Mouse (Mus musculus) B cell, adult 67 days (primary cell): Measurements from ENCODE around the gene Ddx23. TPM values are rescaled to one million over a fixed set of nuclear protein-coding genes. Genes with fewer than 3 reads are reported as not detected.

Experiments used
- total RNA-seq, 2 experiments: library from RNA; stranded (reverse); gene quantifications; 4 replicates each; pipeline ENCODE4 v1.2.4; 2023

Ddx23 gene
- 100 to 1,000 TPM; 134 to 152 TPM for total RNA-seq

DNA sequence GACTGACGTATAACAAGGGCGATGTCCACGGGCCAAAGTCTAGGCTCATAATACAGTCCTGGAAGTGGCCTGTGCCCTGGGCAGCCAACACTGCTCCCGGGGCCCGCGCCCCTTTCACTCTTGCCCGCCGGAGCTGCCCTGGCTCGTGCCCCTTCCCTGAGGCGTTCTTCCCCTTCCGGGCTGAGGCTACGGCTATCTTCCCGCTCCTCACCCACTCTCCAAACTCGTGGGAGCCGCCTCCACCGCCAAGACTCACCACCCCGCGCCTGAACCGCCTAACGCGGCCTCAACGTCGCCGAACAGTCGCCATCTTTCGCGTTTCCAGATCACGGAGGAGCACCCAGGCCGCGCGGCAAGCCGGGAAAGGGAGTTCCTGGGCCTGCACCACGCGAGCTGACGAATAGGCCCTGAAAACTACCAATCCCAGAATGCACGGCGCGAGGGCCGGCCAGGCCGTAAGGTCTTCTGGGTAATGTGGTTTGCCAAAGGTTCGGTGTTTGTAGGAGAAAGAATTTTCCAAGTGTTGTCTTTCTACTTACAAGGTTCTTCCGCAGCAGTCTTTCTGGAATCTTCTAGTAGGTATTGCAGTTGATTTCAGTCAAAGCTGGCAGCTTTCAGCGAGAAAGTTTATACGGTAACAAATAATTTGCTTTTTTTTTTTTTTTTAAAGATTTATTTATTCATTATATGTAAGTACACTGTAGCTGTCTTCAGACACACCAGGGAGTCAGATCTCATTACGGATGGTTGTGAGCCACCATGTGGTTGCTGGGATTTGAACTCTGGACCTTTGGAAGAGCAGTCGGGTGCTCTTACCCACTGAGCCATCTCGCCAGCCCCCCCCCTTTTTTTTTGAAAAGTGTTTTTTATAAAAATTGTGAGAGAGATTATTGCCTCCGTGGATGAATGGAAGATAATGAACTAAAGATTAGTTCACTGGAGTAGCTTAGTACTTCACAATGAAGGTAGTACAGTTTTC is at the start of gene Ddx23:
TSS of gene Ddx23 (minus strand) at position 328 of the 979 bp plus-strand sequence.

DNA sequence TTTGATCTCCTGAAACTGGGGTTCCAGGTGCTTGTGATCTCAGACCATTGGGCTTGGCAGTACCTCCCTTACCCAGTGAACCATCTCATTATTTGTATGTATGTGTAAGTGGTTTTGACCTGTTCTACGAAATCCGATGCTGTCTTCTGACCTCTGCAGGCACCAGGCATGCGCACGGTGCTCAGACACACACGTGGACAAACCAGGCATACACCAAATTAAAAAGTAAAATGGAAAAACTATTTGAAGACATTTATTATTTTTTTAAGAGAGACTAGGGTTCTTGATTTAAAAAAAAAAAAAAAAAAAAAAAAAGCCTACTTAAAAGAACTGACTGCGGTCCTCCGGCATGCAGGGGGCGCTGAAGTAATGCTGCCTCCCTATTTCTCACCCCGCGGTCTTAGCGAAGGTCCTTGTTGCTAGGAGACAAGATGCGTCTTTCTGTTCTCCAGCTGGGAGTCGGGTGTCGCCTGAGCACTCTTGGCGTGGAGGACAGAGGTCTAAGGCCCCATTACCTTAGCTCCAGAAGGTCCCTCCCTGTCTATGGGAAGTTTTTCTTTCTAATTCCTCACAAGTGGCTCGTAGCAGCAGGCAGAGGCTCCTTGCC is 45.2 kb upstream of the Ddx23 start, which contains the start of gene Ccdc65:
TSS of gene Ccdc65 (plus strand) at position 442 of the 607 bp plus-strand sequence.

DNA sequence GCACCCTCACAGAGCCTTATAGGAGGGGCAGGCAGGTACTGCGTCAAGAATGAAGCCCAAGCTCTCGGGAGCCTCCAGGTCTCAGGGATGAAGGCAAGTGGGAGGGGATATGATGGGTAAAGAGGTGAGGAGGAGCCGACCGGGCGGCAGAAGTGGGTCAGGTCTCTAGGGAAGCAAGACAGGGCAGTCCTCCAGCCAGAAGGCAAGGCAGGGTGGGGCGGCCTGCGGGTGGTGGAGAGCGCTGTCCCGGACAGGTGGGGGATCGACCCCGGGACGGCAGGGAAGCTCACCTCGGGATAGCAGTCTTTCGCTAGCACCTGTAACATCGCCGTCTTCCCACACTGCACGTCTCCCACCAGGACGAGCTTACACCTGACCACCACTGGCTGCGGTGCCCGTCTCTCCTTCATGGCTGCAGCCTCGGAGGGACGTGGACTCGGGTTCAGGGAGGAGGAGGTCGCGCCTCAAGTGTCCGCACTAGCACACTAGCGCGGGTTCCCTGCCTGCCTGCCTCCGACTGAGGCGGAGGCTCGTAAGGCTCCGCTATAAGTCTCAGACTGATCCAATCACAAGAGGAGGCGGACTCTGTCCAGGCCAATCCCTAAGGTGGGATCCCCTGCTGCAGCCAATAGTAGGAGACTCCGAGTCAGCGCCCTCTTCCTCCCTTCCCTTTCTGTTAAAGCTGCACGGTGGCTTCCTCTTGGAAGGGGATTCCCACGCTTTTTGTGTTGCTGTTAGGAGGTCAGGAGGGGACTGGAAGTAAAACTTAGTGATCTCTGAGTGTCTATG is 14.4 kb upstream of the Ddx23 start, which contains the start of gene Rnd1:
TSS of gene Rnd1 (minus strand) at position 522 of the 789 bp plus-strand sequence.

DNA sequence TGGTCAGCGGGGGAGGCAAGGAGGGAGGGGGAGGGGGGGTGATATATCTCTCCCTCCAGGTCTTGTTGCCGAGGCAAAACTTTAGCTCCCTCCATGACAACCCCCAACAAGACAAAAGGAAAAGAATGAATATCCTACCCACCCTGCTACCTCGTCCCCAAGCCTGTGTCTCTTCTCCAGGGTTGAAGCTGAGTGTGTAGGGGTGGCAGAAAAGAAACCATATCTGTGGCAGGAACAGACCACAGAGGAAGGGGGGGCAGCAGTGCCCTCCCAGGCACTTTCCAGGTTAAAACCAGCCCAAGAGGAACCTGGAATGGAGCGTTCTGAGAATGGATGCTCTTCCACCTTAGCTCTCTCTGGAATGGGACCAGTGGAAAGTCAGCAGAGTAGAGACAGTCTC is 32.2 kb downstream of the Ddx23 start, which contains the start of gene Cacnb3:
TSS of gene Cacnb3 (plus strand) at position 301 of the 400 bp plus-strand sequence.

DNA sequence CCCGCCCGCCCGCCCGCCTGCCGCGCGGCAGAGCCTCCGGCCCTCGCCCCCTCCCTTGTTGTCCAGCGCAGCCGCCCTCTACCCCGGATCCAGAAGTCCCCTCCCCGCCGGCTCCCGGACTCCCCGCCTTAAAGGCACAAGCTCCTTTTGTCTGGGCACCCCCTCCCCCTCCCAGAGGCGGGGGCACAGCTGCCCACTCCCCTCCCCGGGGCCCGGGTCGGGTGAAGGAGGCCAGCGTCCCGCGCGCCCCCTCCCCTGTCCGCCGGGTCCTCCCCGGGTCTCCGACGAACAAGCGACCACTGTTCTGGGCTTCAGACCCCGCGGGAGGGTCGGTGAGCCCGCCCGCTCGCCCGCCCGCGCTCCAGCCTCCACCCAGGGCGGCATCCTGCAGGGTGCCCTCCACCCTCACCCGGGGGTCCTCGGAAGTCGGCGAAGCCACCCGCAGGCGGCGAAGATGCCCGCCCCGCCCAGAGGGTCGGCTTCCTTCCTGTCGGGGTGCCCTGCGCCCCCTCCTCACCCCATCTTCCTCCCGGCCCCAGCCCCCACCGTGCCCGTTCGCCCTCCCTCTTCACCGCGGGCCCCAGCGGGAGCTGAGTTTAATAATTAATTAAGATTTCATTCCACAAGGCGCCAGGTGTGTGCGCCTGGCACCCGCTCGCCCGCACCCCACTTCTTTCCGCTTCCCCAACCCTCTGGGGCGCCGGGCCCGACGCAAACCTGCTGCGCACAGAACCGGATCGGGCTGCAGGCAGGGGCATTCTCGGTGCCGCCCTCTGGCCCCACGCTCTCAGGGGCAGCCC is 53.2 kb downstream of the Ddx23 start, which contains the start of gene Adcy6:
TSS of gene Adcy6 (minus strand) at position 746 of the 800 bp plus-strand sequence.

Other genes starting within 250 kb of the Ddx23 start
- not detected for gene Olfr282, start 231.7 kb downstream of the Ddx23 start, total RNA-seq
- not detected for gene Olfr281, start 210.3 kb downstream of the Ddx23 start, total RNA-seq
- gene OR5BS1P, start 193.0 kb downstream of the Ddx23 start, total RNA-seq: not detected
- gene Lalba, start 180.2 kb downstream of the Ddx23 start, total RNA-seq: under 1 TPM in 1 of 2 experiments, not detected in 1; 0.75 TPM
- gene Olfr279, start 170.5 kb downstream of the Ddx23 start, total RNA-seq: not detected
- gene Kansl2, start 128.6 kb downstream of the Ddx23 start, total RNA-seq: 10 to 100 TPM; 80.7 to 85.4 TPM
- 100 to 1,000 TPM; 134 to 143 TPM for gene Ccnt1, start 92.0 kb downstream of the Ddx23 start, total RNA-seq
- not detected for gene 4930415O20Rik, start 91.9 kb downstream of the Ddx23 start, total RNA-seq
- 1 to 10 TPM; 4.3 to 4.5 TPM for gene Adcy6, start 52.8 kb downstream of the Ddx23 start, total RNA-seq
- not detected for gene Cacnb3, start 32.1 kb downstream of the Ddx23 start, total RNA-seq
- gene Rnd1, start 14.6 kb upstream of the Ddx23 start, total RNA-seq: not detected
- gene Ccdc65, start 45.3 kb upstream of the Ddx23 start, total RNA-seq: not detected
- 10 to 100 TPM; 24.6 to 26.6 TPM for gene Fkbp11, start 65.3 kb upstream of the Ddx23 start, total RNA-seq
- 10 to 100 TPM; 89.5 to 91.6 TPM for gene Arf3, start 100.3 kb upstream of the Ddx23 start, total RNA-seq
- under 1 TPM; 0.83 to 0.87 TPM for gene Wnt10b, start 115.3 kb upstream of the Ddx23 start, total RNA-seq
- not detected for gene Wnt1, start 127.0 kb upstream of the Ddx23 start, total RNA-seq
- gene Ddn, start 146.6 kb upstream of the Ddx23 start, total RNA-seq: under 1 TPM; 0.23 to 0.30 TPM
- 10 to 100 TPM; 76.9 to 79.0 TPM for gene Prkag1, start 168.6 kb upstream of the Ddx23 start, total RNA-seq
- 100 to 1,000 TPM; 192 to 206 TPM for gene Kmt2d, start 208.3 kb upstream of the Ddx23 start, total RNA-seq
- 10 to 100 TPM; 19.5 to 22.6 TPM for gene Rhebl1, start 231.6 kb upstream of the Ddx23 start, total RNA-seq
- under 1 TPM in 1 of 2 experiments, not detected in 1; 0.65 TPM for gene Dhh, start 235.6 kb upstream of the Ddx23 start, total RNA-seq